Mouse (Mus musculus) megakaryocyte, embryonic 14.5 days (primary cell): ENCODE data around the gene Npdc1.

Experiments used
- FLI1 ChIP-seq: IDR thresholded peaks from 2 replicates; pipeline ENCODE4 v1.6.1; 2012; ENCODE audit warnings: low read length, inconsistent platforms, mixed read lengths
- GATA1 ChIP-seq: IDR thresholded peaks from 3 replicates; pipeline ENCODE4 v1.6.1; 2012; ENCODE audit warnings: mixed read lengths, low read length, inconsistent platforms, borderline replicate concordance

DNA sequence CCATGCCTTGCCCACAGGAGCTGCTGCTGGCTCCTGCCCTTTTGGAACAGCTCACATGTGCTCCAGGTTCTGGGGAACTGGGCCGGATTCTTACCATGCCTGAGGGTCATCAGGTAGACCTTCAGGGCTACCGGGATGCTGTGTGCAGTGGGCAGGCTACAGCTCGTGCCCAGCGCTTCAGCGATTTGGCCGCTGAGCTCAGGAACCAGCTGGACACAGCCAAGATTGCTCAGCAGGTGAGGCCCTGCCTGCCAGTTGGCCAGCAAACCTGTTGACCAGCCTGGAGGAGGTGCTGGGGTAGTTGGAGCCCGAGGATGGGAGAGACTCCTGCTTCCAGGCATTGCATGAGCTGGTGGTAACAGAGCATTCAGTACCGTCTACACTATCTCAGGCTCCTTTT, 35.1 kb downstream of the Npdc1 start:
- TF ChIP-seq GATA1, result no peak
- TF ChIP-seq FLI1, result no peak
